Mouse (Mus musculus): ENCODE results near the gene Pfas. TPM values are rescaled to one million over a fixed set of nuclear protein-coding genes. Genes with fewer than 3 reads are reported as not detected.

Pfas gene
- total and polyA plus RNA-seq, 3 experiments = 63.5 to 149 (median 130) TPM

GRCm38 (mm10) chr11:68965845-68966244 is 42.4 kb downstream of the Pfas start:
- no peaks in the 10 kb centered on the region for H3K27me3 ChIP-seq (ENCODE audit: control insufficient read depth in 1 of 2, insufficient read depth in 2 of 2, low read length in 2 of 2)
- peaks cover 0 to 24% of the 10 kb centered on the region in 2 experiments; a peak in 3 of 4 replicates for H3K4me1 ChIP-seq (ENCODE audit: control insufficient read depth in 1 of 2, insufficient read depth in 2 of 2, low read length in 2 of 2)
- 0 out of 2 replicates have a peak overlapping the region, but pooled peaks have one; percentile 18 for H3K27ac ChIP-seq (ENCODE audit: control insufficient read depth, low read depth, low read length)
- peak overlapping the region; percentile 30 to 44; a peak in 3 of 4 replicates for H3K4me3 ChIP-seq (ENCODE audit: control insufficient read depth in 1 of 2, insufficient read depth in 1 of 2, low read depth in 2 of 2, low read length in 2 of 2)
- H3K79me2 ChIP-seq (ENCODE audit: control insufficient read depth, insufficient read depth, low read length, poor library complexity) = no peaks in the 10 kb centered on the region; the same call in 1 of the 2 replicates
- no peak for TF ChIP-seq CHD2 (IDR thresholded peaks at IDR 0.05; ENCODE audit: low read length)
- TF ChIP-seq POLR2AphosphoS2 (IDR thresholded peaks at IDR 0.05; ENCODE audit: low read length) = no peak
- TF ChIP-seq RCOR1 (IDR thresholded peaks at IDR 0.05; ENCODE audit: low read depth, low read length) = peak; percentile 40; the same call in 1 of the 2 replicates
- TF ChIP-seq NRF1 (IDR thresholded peaks at IDR 0.05; ENCODE audit: insufficient read depth, low read depth, low read length, poor library complexity, severe bottlenecking) = no peak
- TF ChIP-seq CTCF (IDR thresholded peaks at IDR 0.05 in 2 of 3, conservative IDR thresholded peaks at IDR 0.05 in 1 of 3; ENCODE audit: control insufficient read depth in 1 of 3, insufficient read depth in 1 of 3, low read depth in 2 of 3, low read length in 3 of 3, poor library complexity in 1 of 3, severe bottlenecking in 1 of 3) = peak; percentile 18 to 71 (median 39); a peak in 3 of 6 replicates
- peak; percentile 67 for TF ChIP-seq SMC3 (IDR thresholded peaks at IDR 0.05; ENCODE audit: low read depth, low read length)
- no peak for TF ChIP-seq ELF1 (IDR thresholded peaks at IDR 0.05; ENCODE audit: low read depth, low read length)
- no peak for TF ChIP-seq MEF2A (IDR thresholded peaks at IDR 0.05; ENCODE audit: extremely low read depth, insufficient replicate concordance, low read depth, low read length, poor library complexity, severe bottlenecking)
- TF ChIP-seq ZMIZ1 (IDR thresholded peaks at IDR 0.05; ENCODE audit: low read depth, low read length) = no peak
- TF ChIP-seq NELFE (IDR thresholded peaks at IDR 0.05; ENCODE audit: low read depth, low read length) = no peak
- peak; percentile 78 for TF ChIP-seq ETS1 (IDR thresholded peaks at IDR 0.05; ENCODE audit: low read depth, low read length)
- 0 out of 2 replicates have a peak, but pooled peaks have one; percentile 45 for TF ChIP-seq HCFC1 (IDR thresholded peaks at IDR 0.05; ENCODE audit: low read depth, low read length)
- no peak for TF ChIP-seq KAT2A (conservative IDR thresholded peaks at IDR 0.05; ENCODE audit: low read depth, low read length)
- TF ChIP-seq ZNF384 (IDR thresholded peaks at IDR 0.05; ENCODE audit: low read depth, low read length) = peak; percentile 81
- peak; percentile 78 for TF ChIP-seq SIN3A (IDR thresholded peaks at IDR 0.05; ENCODE audit: low read length)
- TF ChIP-seq ZKSCAN1 (IDR thresholded peaks at IDR 0.05; ENCODE audit: low read depth, low read length) = no peak
- peak; percentile 93 for TF ChIP-seq TBP (IDR thresholded peaks at IDR 0.05; ENCODE audit: low read depth, low read length)
- no peak for TF ChIP-seq POLR2AphosphoS5 (IDR thresholded peaks at IDR 0.05; ENCODE audit: borderline replicate concordance, low read depth, low read length)
- TF ChIP-seq CHD1 (IDR thresholded peaks at IDR 0.05; ENCODE audit: low read depth, low read length) = no peak
- TF ChIP-seq MAFK (IDR thresholded peaks at IDR 0.05; ENCODE audit: borderline replicate concordance, low read depth, low read length) = 0 out of 2 replicates have a peak, but pooled peaks have one; percentile 56
- TF ChIP-seq MXI1 (IDR thresholded peaks at IDR 0.05; ENCODE audit: low read depth, low read length) = no peak
- peak; percentile 66 for TF ChIP-seq RAD21 (IDR thresholded peaks at IDR 0.05; ENCODE audit: low read depth, low read length)
- TF ChIP-seq BHLHE40 (IDR thresholded peaks at IDR 0.05; ENCODE audit: borderline replicate concordance, low read depth, low read length) = 0 out of 2 replicates have a peak, but pooled peaks have one; percentile 44
- peak; percentile 87; the same call in 1 of the 2 replicates for TF ChIP-seq MYC (IDR thresholded peaks at IDR 0.05; ENCODE audit: low read depth, low read length)
- peak; percentile 67 for TF ChIP-seq ZC3H11A (IDR thresholded peaks at IDR 0.05; ENCODE audit: low read depth, low read length)
- TF ChIP-seq JUND (IDR thresholded peaks at IDR 0.05; ENCODE audit: low read depth, low read length) = 0 out of 2 replicates have a peak, but pooled peaks have one; percentile 56
- H3K9ac ChIP-seq (ENCODE audit: control insufficient read depth, low read depth, low read length, poor library complexity, severe bottlenecking) = peak overlapping the region; percentile 31
- H3K9me3 ChIP-seq (replicated peaks; ENCODE audit: insufficient read depth, low read length) = no peaks in the 10 kb centered on the region
- peak; percentile 93 for DNase-seq (ENCODE audit: low read depth, low spot score)
- H3K36me3 ChIP-seq (ENCODE audit: control insufficient read depth in 1 of 2, insufficient read depth in 2 of 2, low read length in 2 of 2) = peaks cover 0 to 2% of the 10 kb centered on the region in 2 experiments; a peak in 2 of 4 replicates

All from MEL (cell line).